Mouse (Mus musculus) heart, embryonic 14.5 days (tissue): Measurements from ENCODE around the gene Cd209e. TPM values are rescaled to one million over a fixed set of nuclear protein-coding genes. Genes with fewer than 3 reads are reported as not detected.
"Not testable (repeated sequence)": the region's sequence is repeated elsewhere in the genome, so short reads cannot be mapped to it uniquely, and the experiment has no call there.

Experiments used
- ATAC-seq: fragments of 200-750 bp; cut with Nextera tagmentation; 2 replicates; pipeline ENCODE4 v1.8.0; 2017; ENCODE audit warnings: low read depth, moderate TSS enrichment; ENCODE audit not compliant: insufficient number of reproducible peaks, insufficient read depth, low FRiP score
- H3K27ac ChIP-seq, 2 experiments: fragments of 200-500 bp in 1 of 2; fragments of 300-500 bp in 1 of 2; sonication (generic) in 1 of 2; replicated peaks in 1 of 2; 2 replicates each; pipeline ENCODE4 v1.5.1; 2012 to 2014; ENCODE audit warnings: low read depth in 2 of 2, low read length in 2 of 2, control low read depth in 1 of 2, mild to moderate bottlenecking in 1 of 2, mixed read lengths in 1 of 2; ENCODE audit not compliant: control insufficient read depth in 1 of 2, insufficient read depth in 1 of 2
- H3K27me3 ChIP-seq: fragments of 300-500 bp; sonication (generic); 2 replicates; pipeline ENCODE4 v1.6.1; 2014; ENCODE audit warnings: mild to moderate bottlenecking, low read length, control low read depth; ENCODE audit not compliant: control insufficient read depth, insufficient read depth
- H3K36me3 ChIP-seq: fragments of 300-500 bp; sonication (generic); 2 replicates; pipeline ENCODE4 v1.6.1; 2014; ENCODE audit warnings: mild to moderate bottlenecking, control low read depth, low read length, mixed read lengths; ENCODE audit not compliant: control insufficient read depth, insufficient read depth
- H3K4me1 ChIP-seq, 2 experiments: fragments of 200-500 bp in 1 of 2; fragments of 300-500 bp in 1 of 2; sonication (generic) in 1 of 2; 2 replicates each; pipeline ENCODE4 v1.6.1; 2012 to 2014; ENCODE audit warnings: low read length in 2 of 2, control low read depth in 1 of 2, mixed read lengths in 1 of 2; ENCODE audit not compliant: control insufficient read depth in 2 of 2, insufficient read depth in 2 of 2
- H3K4me2 ChIP-seq: fragments of 300-500 bp; sonication (generic); 2 replicates; pipeline ENCODE4 v1.6.1; 2014; ENCODE audit warnings: mild to moderate bottlenecking, low read length
- H3K4me3 ChIP-seq, 2 experiments: fragments of 200-500 bp in 1 of 2; fragments of 300-500 bp in 1 of 2; sonication (generic) in 1 of 2; 2 replicates each; pipeline ENCODE4 v1.5.1; 2012 to 2014; ENCODE audit warnings: low read length in 2 of 2, mild to moderate bottlenecking in 2 of 2, control low read depth in 1 of 2, low read depth in 1 of 2, moderate library complexity in 1 of 2; ENCODE audit not compliant: control insufficient read depth in 1 of 2, insufficient read depth in 1 of 2
- H3K9ac ChIP-seq: fragments of 300-500 bp; sonication (generic); 2 replicates; pipeline ENCODE4 v1.6.1; 2014; ENCODE audit warnings: mild to moderate bottlenecking, low read length
- H3K9me3 ChIP-seq: fragments of 300-500 bp; sonication (generic); 2 replicates; pipeline ENCODE4 v1.6.1; 2016; ENCODE audit warnings: low read length, control low read depth; ENCODE audit not compliant: control insufficient read depth
- WGBS: fragments of 180-500 bp; shearing (Covaris S2); extraction: QIAGEN DNeasy Blood & Tissue Kit; methylation state at CpG from one replicate; pipeline ENCODE4 v1.1.7; 2014; 5-methylcytosine and 5-hydroxymethylcytosine counted together
- polyA plus RNA-seq: library from polyadenylated mRNA; unstranded; fragments of >200 nt; fragmentation: Nextera tagmentation; extraction: Ambion mirVana; gene quantifications from 2 replicates; pipeline ENCODE4 v1.2.1, GENCODE M21; 2014

Gene Cd209e
- not detected in 2 replicates for polyA plus RNA-seq

DNA sequence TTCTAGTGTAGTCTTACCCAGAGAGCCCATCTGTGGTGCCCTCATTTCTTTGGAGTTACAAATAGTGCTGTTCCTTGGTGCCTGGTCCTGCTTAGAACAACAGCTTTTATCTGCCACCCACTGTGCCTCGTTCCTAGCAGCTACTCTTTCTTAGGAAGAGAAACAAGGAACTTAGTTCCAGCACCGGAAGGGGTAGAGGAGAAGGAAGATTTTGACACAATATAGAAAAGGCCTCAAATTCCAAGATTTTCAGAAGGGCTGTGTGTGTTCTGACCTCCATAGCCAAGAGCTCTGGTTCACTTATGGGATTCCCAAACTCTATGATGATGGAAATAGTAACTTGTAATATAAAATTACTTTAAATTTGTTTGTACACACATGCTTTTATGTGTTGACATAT, at the start of gene Cd209e:
Cd209e (minus strand) TSS at position 101 of the 400 bp plus-strand sequence.
- WGBS: 50% methylated on average over 2 of the region's 2 CpGs
- H3K9me3 ChIP-seq: no peaks in the 10 kb centered on the region; the same call in 1 of the 2 replicates
- no peak within 1 kb of the TSS for H3K27ac ChIP-seq
- H3K27me3 ChIP-seq: no peaks in the 10 kb centered on the region
- no peak for ATAC-seq
- H3K9ac ChIP-seq: no peak within 1 kb of the TSS
- H3K36me3 ChIP-seq: no peaks in the 10 kb centered on the region
- H3K4me3 ChIP-seq: no peak within 1 kb of the TSS
- no peak within 1 kb of the TSS for H3K4me2 ChIP-seq
- H3K4me1 ChIP-seq: no peaks in the 10 kb centered on the region

DNA sequence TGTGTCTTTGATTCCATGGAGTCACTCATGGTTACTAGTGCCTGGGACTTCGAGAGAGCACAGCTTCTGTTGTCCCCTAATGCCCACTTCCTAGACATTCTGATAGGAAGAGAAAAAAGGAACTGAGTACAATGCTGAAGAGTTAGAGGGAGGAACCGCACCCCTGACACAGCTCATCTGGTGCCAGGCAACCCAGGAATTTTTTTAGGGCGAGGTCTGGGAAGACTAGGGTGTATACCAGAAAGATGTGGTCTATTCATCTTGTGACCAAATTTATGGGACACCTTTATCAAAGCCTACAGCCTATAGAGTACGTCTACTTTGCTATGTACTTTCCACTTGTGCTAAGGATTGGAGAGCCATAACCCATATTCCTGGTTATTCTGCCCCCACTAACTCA, 24.3 kb upstream of the Cd209e start, which contains the start of gene Cd209d:
Cd209d (minus strand) TSS at position 101 of the 400 bp plus-strand sequence.
- no peaks in the 10 kb centered on the region for H3K27me3 ChIP-seq
- WGBS: 70% methylated on average over 4 of the region's 4 CpGs
- no peaks in the 10 kb centered on the region for H3K4me1 ChIP-seq
- ATAC-seq: no peak
- H3K4me2 ChIP-seq: no peak within 1 kb of the TSS
- H3K4me3 ChIP-seq: no peak within 1 kb of the TSS
- 0 out of 2 replicates have a peak, but pooled peaks cover 6% of the 10 kb centered on the region for H3K9me3 ChIP-seq
- no peak within 1 kb of the TSS for H3K9ac ChIP-seq
- H3K27ac ChIP-seq: no peak within 1 kb of the TSS
- no peaks in the 10 kb centered on the region for H3K36me3 ChIP-seq

DNA sequence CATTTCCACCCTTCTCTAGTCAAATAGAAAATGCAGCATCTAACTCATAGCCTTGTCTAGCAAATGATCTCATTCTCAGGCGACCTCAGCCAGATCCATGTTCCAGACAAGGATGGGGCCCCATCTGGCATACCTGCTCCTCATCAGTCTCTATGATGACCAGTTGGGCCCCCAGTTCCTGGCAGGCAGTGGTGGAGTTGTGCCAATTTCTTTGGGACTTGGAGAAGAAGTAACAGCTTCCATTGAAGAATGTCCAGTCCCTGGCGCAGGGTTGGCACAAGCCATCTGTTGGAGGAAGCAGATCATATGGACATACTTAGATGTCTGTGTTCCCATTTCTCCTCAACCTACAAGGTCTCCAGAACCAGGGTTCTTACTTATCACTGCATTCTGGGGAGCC, 22.0 kb upstream of the Cd209e start:
- H3K27ac ChIP-seq: no peak overlapping the region
- H3K27me3 ChIP-seq: no peaks in the 10 kb centered on the region
- H3K9me3 ChIP-seq: peaks cover 6% of the 10 kb centered on the region; the same call in 1 of the 2 replicates
- ATAC-seq: no peak
- no peaks in the 10 kb centered on the region for H3K36me3 ChIP-seq
- H3K4me1 ChIP-seq: no peaks in the 10 kb centered on the region
- H3K4me2 ChIP-seq: no peak overlapping the region
- no peak overlapping the region for H3K4me3 ChIP-seq
- no peak overlapping the region for H3K9ac ChIP-seq
- 67% methylated on average over 2 of the region's 2 CpGs for WGBS

DNA sequence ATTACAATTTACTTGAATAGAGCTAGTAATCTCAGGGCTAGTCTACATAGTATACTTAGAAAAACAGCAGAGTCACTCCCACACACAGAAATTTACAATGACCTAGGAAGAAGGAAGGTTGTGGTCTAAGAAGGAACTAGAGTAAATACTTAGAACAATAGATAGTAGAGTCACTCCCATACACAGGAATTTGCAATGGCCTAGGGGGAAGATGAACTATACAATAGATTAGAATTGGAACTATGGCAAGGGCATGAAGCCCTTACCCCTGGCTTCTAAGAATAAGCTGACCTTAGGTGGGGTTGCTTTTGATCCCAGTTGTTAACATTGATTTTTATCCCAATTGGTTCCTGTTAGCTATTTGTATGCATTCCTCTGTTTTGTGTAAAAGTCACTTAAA, 8.6 kb upstream of the Cd209e start:
- H3K4me3 ChIP-seq, H3K4me2 ChIP-seq, H3K27ac ChIP-seq, H3K9me3 ChIP-seq, H3K4me1 ChIP-seq, ATAC-seq, H3K36me3 ChIP-seq, H3K27me3 ChIP-seq, H3K9ac ChIP-seq: not testable (repeated sequence)

DNA sequence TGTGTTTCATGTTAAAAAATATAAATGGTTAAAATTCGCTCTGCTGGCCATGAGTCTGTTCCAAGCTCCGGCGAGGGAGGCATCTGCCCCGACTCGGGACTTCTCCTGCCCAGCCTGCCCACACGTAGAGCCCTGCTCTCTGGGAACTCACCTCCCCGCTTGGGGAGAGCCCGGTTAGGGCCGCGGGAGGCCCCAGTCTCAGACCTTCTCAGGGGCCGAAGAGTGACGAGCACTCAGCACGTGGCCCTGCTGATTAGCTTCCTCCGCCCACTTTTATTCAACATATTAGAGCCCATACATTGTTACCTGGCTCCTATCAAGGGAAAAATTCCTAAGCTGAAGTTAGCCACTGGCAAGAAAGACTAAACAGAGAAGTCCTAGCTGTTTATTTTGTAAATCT, 51.0 kb downstream of the Cd209e start:
- H3K4me3 ChIP-seq: no peak overlapping the region

More for the DNA sequence above, 51.0 kb downstream of the Cd209e start:
- Histone ChIP-seq H3K27ac (no peak overlapping the region), H3K9ac (no peak overlapping the region), H3K36me3 (no peaks in the 10 kb centered on the region), H3K27me3 (no peaks in the 10 kb centered on the region), H3K9me3 (peaks cover 14% of the 10 kb centered on the region; the same call in 1 of the 2 replicates), H3K4me1 (no peaks in the 10 kb centered on the region), H3K4me2 (no peak overlapping the region)
- whole genome bisulfite sequencing: 80% methylated on average over 14 of the region's 14 CpGs
- no peak for ATAC-seq

Other genes with a start within 250 kb of the Cd209e start
- gene Xab2, start 233.0 kb downstream of the Cd209e start, polyA plus RNA-seq: 29.0 and 30.9 TPM in 2 replicates
- gene Pet100, start 232.8 kb downstream of the Cd209e start, polyA plus RNA-seq: 113 and 114 TPM in 2 replicates
- gene Pcp2, start 228.8 kb downstream of the Cd209e start, polyA plus RNA-seq: not detected in 2 replicates
- 39.0 and 40.2 TPM in 2 replicates for gene Stxbp2, start 223.4 kb downstream of the Cd209e start, polyA plus RNA-seq
- not detected in 2 replicates for gene Retn, start 198.5 kb downstream of the Cd209e start, polyA plus RNA-seq
- 0.18 and 0.22 TPM in 2 replicates for gene Mcemp1, start 188.6 kb downstream of the Cd209e start, polyA plus RNA-seq
- 8.1 and 10.0 TPM in 2 replicates for gene Fcor, start 181.9 kb downstream of the Cd209e start, polyA plus RNA-seq
- 27.6 and 28.4 TPM in 2 replicates for gene Trappc5, start 178.0 kb downstream of the Cd209e start, polyA plus RNA-seq
- not detected in 2 replicates for gene Fcer2a, start 160.1 kb downstream of the Cd209e start, polyA plus RNA-seq
- 4.3 and 6.0 TPM in 2 replicates for gene Clec4g, start 133.7 kb downstream of the Cd209e start, polyA plus RNA-seq
- gene Cd209a, start 105.3 kb downstream of the Cd209e start, polyA plus RNA-seq: not detected in 2 replicates
- not detected in 2 replicates for gene Cd209d, start 24.2 kb upstream of the Cd209e start, polyA plus RNA-seq
- gene Cd209b, start 72.5 kb upstream of the Cd209e start, polyA plus RNA-seq: not detected in 2 replicates
- gene Cd209c, start 100.4 kb upstream of the Cd209e start, polyA plus RNA-seq: 0.46 and 0.59 TPM in 2 replicates